Mouse (Mus musculus) forebrain, postnatal 0 days (tissue): ENCODE data around the gene Vav3. TPM values are rescaled to one million over a fixed set of nuclear protein-coding genes. Genes with fewer than 3 reads are reported as not detected.

Source experiments
- ATAC-seq: fragments of 200-750 bp; cut with Nextera tagmentation; 2 replicates; pipeline ENCODE4 v1.8.0; 2017; ENCODE audit warnings: mild to moderate bottlenecking, moderate library complexity
- DNase-seq: peaks from one replicate; pipeline ENCODE4 v3.0.0-alpha.2; 2015
- H3K27ac ChIP-seq: fragments of 300-500 bp; sonication (generic); 2 replicates; pipeline ENCODE4 v1.5.1; 2014; ENCODE audit warnings: low read depth, mild to moderate bottlenecking, antibody characterized with exemption, low read length, moderate library complexity, mixed read lengths
- H3K27me3 ChIP-seq: fragments of 300-500 bp; sonication (generic); 2 replicates; pipeline ENCODE4 v1.6.1; 2014; ENCODE audit warnings: mild to moderate bottlenecking, low read length, mixed read lengths; ENCODE audit not compliant: insufficient read depth
- H3K36me3 ChIP-seq: fragments of 300-500 bp; sonication (generic); 2 replicates; pipeline ENCODE4 v1.6.1; 2014; ENCODE audit warnings: mild to moderate bottlenecking, moderate library complexity; ENCODE audit not compliant: insufficient read depth
- H3K4me1 ChIP-seq: fragments of 300-500 bp; sonication (generic); 2 replicates; pipeline ENCODE4 v1.6.1; 2014; ENCODE audit warnings: antibody characterized with exemption; ENCODE audit not compliant: insufficient read depth
- H3K4me2 ChIP-seq: fragments of 300-500 bp; sonication (generic); 2 replicates; pipeline ENCODE4 v1.6.1; 2014; ENCODE audit warnings: low read depth, mild to moderate bottlenecking, moderate library complexity
- H3K4me3 ChIP-seq: fragments of 300-500 bp; sonication (generic); 2 replicates; pipeline ENCODE4 v1.5.1; 2014; ENCODE audit warnings: low read depth, low read length, mixed read lengths
- H3K9ac ChIP-seq: fragments of 300-500 bp; sonication (generic); 2 replicates; pipeline ENCODE4 v1.6.1; 2014; ENCODE audit warnings: mild to moderate bottlenecking
- H3K9me3 ChIP-seq: fragments of 300-500 bp; sonication (generic); 2 replicates; pipeline ENCODE4 v1.6.1; 2016; ENCODE audit warnings: low read length
- CTCF ChIP-seq: sonication (generic); IDR thresholded peaks from 2 replicates; pipeline ENCODE4 v1.5.1; 2016; ENCODE audit warnings: antibody characterized with exemption, control low read depth, low read depth
- WGBS: fragments of 180-500 bp; shearing (Covaris S2); extraction: QIAGEN DNeasy Blood & Tissue Kit; methylation state at CpG from one replicate; pipeline ENCODE4 v1.1.7; 2014; 5-methylcytosine and 5-hydroxymethylcytosine counted together
- polyA plus RNA-seq: library from polyadenylated mRNA; unstranded; fragments of >200 nt; fragmentation: Nextera tagmentation; extraction: Ambion mirVana; gene quantifications from 2 replicates; pipeline ENCODE4 v1.2.1, GENCODE M21; 2015
- total RNA-seq: library from RNA; depleted of rRNA; stranded (reverse); fragments of >200 nt; gene quantifications from 2 replicates; pipeline ENCODE4 v1.2.3, GENCODE M21; 2014

Gene Vav3
- total and polyA plus RNA-seq, 2 experiments from 2014 or later: 7.7 to 9.0 TPM

GRCm38 (mm10) chr3:109622361-109622760, 281.9 kb downstream of the Vav3 start:
- H3K9me3 ChIP-seq: no peaks in the 10 kb centered on the region
- TF ChIP-seq CTCF: no peak
- ATAC-seq (0 out of 2 replicates have a peak, but pooled peaks have one; percentile 29), DNase-seq (no peak)
- H3K9ac ChIP-seq: no peak overlapping the region
- H3K36me3 ChIP-seq: no peaks in the 10 kb centered on the region
- H3K4me2 ChIP-seq: no peak overlapping the region
- no peaks in the 10 kb centered on the region for H3K4me1 ChIP-seq
- no peaks in the 10 kb centered on the region for H3K27me3 ChIP-seq
- WGBS: 56% methylated on average over 1 of the region's 1 CpGs
- H3K4me3 ChIP-seq: no peak overlapping the region
- no peak overlapping the region for H3K27ac ChIP-seq

GRCm38 (mm10) chr3:109622816-109623215, 282.4 kb downstream of the Vav3 start:
- Histone ChIP-seq H3K27ac (no peak overlapping the region), H3K9ac (no peak overlapping the region), H3K36me3 (no peaks in the 10 kb centered on the region), H3K4me1 (no peaks in the 10 kb centered on the region), H3K4me3 (no peak overlapping the region), H3K27me3 (no peaks in the 10 kb centered on the region), H3K4me2 (no peak overlapping the region), H3K9me3 (no peaks in the 10 kb centered on the region)
- ATAC-seq (peak; percentile 51), DNase-seq (no peak)
- TF ChIP-seq CTCF: no peak
- WGBS: 53% methylated on average over 1 of the region's 1 CpGs

- H3K36me3 ChIP-seq: no peaks in the 10 kb centered on the region
- TF ChIP-seq CTCF: no peak
- WGBS: 77% methylated on average over 2 of the region's 2 CpGs
- H3K9ac ChIP-seq: no peak overlapping the region
- H3K4me1 ChIP-seq: no peaks in the 10 kb centered on the region
- H3K9me3 ChIP-seq: no peaks in the 10 kb centered on the region
- H3K27me3 ChIP-seq: no peaks in the 10 kb centered on the region
- no peak overlapping the region for H3K4me3 ChIP-seq
- no peak overlapping the region for H3K4me2 ChIP-seq
- no peak for ATAC-seq
- H3K27ac ChIP-seq: no peak overlapping the region
- DNase-seq: no peak
Measured at GRCm38 (mm10) chr3:109623770-109624169, 283.3 kb downstream of the Vav3 start.

- Histone ChIP-seq H3K9me3 (no peaks in the 10 kb centered on the region), H3K9ac (no peak overlapping the region), H3K27me3 (no peaks in the 10 kb centered on the region), H3K36me3 (no peaks in the 10 kb centered on the region), H3K4me3 (no peak overlapping the region), H3K4me2 (no peak overlapping the region), H3K4me1 (peaks cover 9% of the 10 kb centered on the region), H3K27ac (no peak overlapping the region; the same call in 1 of the 2 replicates)
- ATAC-seq: peak; percentile 66
- DNase-seq: no peak
- 30% methylated on average over 4 of the region's 4 CpGs for WGBS
- TF ChIP-seq CTCF: no peak
Measured at GRCm38 (mm10) chr3:109636045-109636444, 295.6 kb downstream of the Vav3 start.

GRCm38 (mm10) chr3:109639386-109639785, 298.9 kb downstream of the Vav3 start:
- TF ChIP-seq CTCF: no peak
- Histone ChIP-seq H3K4me1 (peaks cover 9% of the 10 kb centered on the region; the same call in 1 of the 2 replicates), H3K9me3 (no peaks in the 10 kb centered on the region), H3K9ac (no peak overlapping the region), H3K36me3 (no peaks in the 10 kb centered on the region), H3K4me2 (no peak overlapping the region), H3K27me3 (no peaks in the 10 kb centered on the region), H3K4me3 (no peak overlapping the region), H3K27ac (no peak overlapping the region)
- no peak; the same call in 1 of the 2 replicates for ATAC-seq
- WGBS: 20% methylated on average over 1 of the region's 1 CpGs
- no peak for DNase-seq

- no peak overlapping the region for H3K4me2 ChIP-seq
- DNase-seq (no peak), ATAC-seq (no peak)
- H3K4me3 ChIP-seq: no peak overlapping the region
- H3K9ac ChIP-seq: no peak overlapping the region
- peaks cover 8% of the 10 kb centered on the region; the same call in 1 of the 2 replicates for H3K4me1 ChIP-seq
- TF ChIP-seq CTCF: no peak
- no peak overlapping the region for H3K27ac ChIP-seq
- no peaks in the 10 kb centered on the region for H3K27me3 ChIP-seq
- WGBS: 72% methylated on average over 4 of the region's 4 CpGs
- no peaks in the 10 kb centered on the region for H3K36me3 ChIP-seq
- no peaks in the 10 kb centered on the region for H3K9me3 ChIP-seq
Measured at GRCm38 (mm10) chr3:109640796-109641195, 300.3 kb downstream of the Vav3 start.

- 87% methylated on average over 2 of the region's 2 CpGs for WGBS
- no peak for TF ChIP-seq CTCF
- H3K4me1 ChIP-seq: no peaks in the 10 kb centered on the region
- no peak overlapping the region for H3K4me3 ChIP-seq
- H3K9ac ChIP-seq: no peak overlapping the region
- no peaks in the 10 kb centered on the region for H3K27me3 ChIP-seq
- ATAC-seq (no peak), DNase-seq (no peak)
- H3K27ac ChIP-seq: no peak overlapping the region
- no peak overlapping the region for H3K4me2 ChIP-seq
- no peaks in the 10 kb centered on the region for H3K36me3 ChIP-seq
- H3K9me3 ChIP-seq: no peaks in the 10 kb centered on the region
Measured at GRCm38 (mm10) chr3:109648242-109648641, 307.8 kb downstream of the Vav3 start.
